Mouse (Mus musculus) MEL (cell line): ENCODE results near the gene Cyb5r2.

Experiments
- CTCF ChIP-seq, 3 experiments: IDR thresholded peaks in 2 of 3; conservative IDR thresholded peaks in 1 of 3; 2 replicates each; pipeline ENCODE4 v1.5.1; 2011 to 2012; ENCODE audit warnings: low read length in 3 of 3, low read depth in 2 of 3, mild to moderate bottlenecking in 2 of 3, improper control_type of control experiment in 1 of 3, inconsistent platforms in 1 of 3, mixed read lengths in 1 of 3, moderate library complexity in 1 of 3; ENCODE audit not compliant: control insufficient read depth in 1 of 3, insufficient read depth in 1 of 3, poor library complexity in 1 of 3, severe bottlenecking in 1 of 3
- TCF12 ChIP-seq: IDR thresholded peaks from 2 replicates; pipeline ENCODE4 v1.6.1; 2014; ENCODE audit warnings: low read depth, mild to moderate bottlenecking, inconsistent platforms, low read length, improper control_type of control experiment, moderate library complexity
- ZNF384 ChIP-seq: IDR thresholded peaks from 2 replicates; pipeline ENCODE4 v1.6.1; 2012; ENCODE audit warnings: low read depth, mild to moderate bottlenecking, inconsistent platforms, low read length, improper control_type of control experiment

DNA sequence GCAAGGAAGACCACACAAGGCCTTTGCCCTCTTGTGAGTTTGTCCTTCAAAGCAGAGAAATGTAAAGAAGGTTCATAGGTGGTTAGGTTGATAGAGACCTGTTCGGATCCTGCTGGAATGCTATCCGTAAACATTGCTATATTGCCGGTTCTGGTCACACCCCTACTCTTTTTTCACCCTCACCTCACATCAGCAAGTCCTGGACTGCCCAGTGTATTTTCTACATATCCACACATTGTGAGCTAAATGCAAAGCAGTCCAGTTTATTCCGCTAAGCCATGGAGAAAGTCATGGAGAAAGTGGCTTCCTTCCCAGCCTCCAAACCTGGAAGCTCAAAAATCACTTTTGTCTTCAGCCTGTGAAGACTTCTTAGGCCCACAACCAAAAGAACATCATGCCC, 8.1 kb downstream of the Cyb5r2 start:
- TF ChIP-seq CTCF (IDR thresholded peaks at IDR 0.05 in 2 of 3, conservative IDR thresholded peaks at IDR 0.05 in 1 of 3; ENCODE audit: control insufficient read depth in 1 of 3, insufficient read depth in 1 of 3, low read depth in 2 of 3, low read length in 3 of 3, poor library complexity in 1 of 3, severe bottlenecking in 1 of 3), result no peak
- TF ChIP-seq TCF12, result no peak
- TF ChIP-seq ZNF384, result no peak
